Mouse (Mus musculus) B cell, adult 2 months (primary cell): ENCODE data around the gene Eif4g2.
A peak's percentile ranks its signal among the peaks of the same experiment; 100 is the strongest.

Experiments used
- DNase-seq, 2 experiments: peaks; one replicate each; pipeline ENCODE4 v3.0.0; 2022

Eif4g2 gene

DNA sequence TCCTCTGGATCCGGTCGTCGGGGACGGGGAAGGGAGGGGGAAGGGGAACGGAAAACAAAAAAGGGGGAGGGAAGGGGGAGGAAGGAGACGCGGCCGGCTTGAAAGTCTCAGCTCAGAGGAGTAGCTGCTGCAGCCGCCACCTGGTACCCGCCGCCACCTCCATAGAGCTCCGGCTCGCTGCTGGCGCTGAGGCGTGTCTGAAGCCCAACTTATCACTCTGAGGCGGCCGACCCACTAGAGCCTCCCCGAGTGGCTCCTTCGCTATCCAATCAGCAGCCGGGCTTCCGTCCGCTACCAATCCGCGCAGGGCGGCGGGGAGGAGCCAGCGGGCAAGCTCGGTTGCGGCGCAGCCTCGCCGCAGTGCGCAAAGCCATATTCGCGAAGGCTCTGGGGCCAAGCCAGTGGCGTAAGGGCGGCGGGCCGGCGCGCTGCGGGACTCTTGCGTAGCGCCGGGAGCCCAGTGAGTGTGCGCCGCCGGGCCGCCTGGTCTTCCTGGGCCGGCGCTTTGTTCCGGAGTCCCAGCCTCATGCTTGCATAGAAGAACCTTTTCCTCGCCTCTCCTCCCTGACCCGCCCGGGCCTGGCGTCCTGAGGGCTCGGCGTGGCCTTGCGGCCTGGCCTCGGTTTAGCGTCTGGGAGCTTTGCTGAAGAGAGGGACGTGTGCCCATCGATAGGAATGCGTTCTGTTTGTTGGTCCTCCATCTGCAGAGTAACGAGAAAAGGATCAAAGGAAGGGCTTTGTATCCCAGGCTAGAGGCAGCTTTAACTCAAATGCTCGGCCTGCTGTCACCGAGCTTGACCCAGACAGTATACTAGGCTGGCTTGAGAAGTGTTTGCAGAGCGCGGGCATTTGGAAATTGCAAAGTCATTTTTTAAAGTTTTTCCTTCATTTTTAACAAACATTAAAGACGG, at the start of gene Eif4g2:
TSS of gene Eif4g2 (minus strand) at position 209 of the 911 bp plus-strand sequence.
- DNase-seq: peak; percentile 98

GRCm38 (mm10) chr7:111132596-111132995, 49.8 kb upstream of the Eif4g2 start:
- DNase-seq: no peak

DNA sequence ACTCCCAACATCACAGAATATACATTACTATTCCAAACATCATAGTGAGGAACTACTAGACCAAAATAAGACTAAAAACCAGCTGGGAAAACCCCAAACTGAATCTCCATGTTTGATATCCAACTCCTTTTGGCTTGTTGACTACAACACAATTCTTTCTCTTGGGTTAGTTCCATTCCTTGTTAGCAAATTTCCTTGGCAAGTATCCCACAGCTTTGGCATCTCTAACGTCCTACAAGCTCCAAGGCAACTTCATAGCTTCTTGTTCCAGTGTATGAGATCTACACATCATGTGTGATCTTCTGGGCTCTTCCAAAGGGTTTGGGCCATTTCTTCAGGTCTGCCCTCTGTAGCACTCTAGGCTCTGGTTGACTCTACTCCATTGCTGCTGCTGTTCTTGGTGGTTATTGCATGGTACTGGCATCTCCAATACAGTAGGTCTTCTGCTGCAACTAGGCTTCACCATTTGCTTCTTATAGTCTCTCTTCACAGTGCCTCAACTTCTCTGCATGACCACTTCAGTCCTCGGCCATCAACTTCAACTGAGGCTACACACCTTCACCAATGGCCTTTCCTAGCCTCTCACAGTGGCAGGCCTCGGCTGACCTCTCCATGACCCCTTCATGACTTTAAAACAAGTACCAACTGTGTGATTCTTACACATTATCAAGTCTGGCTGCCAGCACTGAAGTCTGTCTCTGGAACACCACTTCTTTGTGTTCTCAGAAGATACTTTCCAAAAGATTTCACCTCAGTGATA, 44.0 kb upstream of the Eif4g2 start:
- no peak for DNase-seq

GRCm38 (mm10) chr7:111123761-111124546, 41.1 kb upstream of the Eif4g2 start:
- DNase-seq: peak; percentile 33 to 47

DNA sequence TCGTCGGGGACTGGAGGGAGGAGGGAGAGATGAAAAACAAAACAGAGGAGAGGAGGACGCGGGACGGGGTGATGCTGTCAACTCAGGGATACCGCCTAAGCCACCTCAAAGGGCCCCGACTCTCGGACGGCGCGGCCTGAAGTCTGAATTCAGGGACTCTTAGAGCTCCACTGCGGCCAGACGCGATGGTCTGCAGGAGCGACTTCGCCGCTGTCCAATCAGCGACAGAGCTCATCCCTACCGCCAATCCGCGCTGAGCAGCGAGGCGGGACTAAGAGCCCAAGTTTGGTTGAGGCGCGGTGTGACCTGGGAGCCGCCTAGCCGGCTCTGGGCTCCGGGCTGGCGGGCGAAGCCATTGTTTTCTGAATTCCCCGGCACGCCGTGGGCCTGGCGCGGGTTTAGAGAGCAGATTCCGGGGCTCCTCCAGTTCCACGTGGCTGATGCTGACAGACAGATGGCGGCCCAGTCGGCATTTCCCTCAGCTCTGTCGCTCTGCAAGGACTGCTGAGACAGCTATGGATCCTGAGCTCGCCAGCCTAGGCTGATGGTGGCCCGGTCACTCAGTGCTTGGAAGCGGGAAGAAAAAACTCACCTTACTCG, 39.8 kb upstream of the Eif4g2 start:
- DNase-seq: peak; percentile 92 to 93

DNA sequence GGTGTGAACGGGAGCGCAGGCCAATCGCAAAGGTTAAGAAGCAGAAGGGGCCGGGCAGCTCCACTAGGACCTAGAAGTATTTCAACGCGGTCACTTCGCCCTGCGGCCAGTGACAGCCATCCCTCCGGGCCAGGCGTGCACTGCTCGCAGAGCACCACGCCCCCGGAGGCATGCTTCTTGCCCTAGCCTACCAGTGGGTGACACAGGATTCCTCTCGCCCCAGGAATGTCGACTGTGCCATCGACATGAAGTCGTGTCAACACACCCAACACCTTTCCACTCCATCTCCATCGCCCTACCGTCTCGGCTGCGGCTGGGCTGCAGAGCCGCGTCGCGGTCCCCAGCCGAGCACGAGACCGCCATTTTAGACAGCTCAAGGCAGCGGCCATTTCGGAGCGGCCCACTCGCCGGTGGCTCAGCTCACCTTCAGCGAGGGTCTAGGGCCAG, 39.3 kb upstream of the Eif4g2 start:
- peak in 1 of 2 experiments; percentile 88 for DNase-seq

DNA sequence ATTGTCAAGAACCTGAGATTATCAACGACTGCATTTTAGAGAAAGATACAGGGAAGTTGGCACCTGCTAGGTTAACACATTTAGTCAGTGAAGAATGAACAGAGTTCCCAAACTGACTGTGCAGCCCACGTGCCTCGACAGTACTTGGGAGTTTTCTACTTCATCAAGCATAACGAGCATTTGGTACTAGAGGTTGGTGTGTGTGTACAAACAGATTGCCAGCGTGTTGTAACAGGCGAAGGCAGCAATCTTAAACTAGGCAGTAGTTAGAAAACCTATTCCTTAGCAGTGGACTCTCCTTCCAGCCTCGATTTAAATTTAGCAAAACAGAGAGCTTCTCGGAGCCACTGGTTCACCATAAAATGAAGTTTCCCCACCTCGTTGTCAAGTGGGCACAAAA, 38.7 kb upstream of the Eif4g2 start:
- peak in 1 of 2 experiments; percentile 13 for DNase-seq

DNA sequence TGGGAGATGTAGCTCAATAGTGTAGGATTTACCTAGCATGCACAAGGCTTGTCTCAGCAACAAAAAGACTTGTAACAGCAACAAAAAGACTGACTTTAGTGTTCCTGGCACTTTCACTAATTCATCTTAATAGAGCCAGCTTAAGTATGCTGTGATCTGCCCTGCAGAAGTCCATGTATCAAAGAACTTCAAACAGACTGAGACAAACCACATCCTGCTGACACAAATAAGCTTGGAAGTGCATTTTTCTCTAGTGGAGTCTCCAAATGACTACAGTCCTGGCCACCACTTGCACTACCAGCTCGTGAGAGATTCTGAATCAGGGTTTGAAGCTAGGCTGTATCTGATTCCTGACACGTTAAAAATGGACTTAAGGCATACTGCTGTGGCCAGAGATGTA, 26.7 kb upstream of the Eif4g2 start:
- no peak for DNase-seq

GRCm38 (mm10) chr7:111109161-111109560, 26.3 kb upstream of the Eif4g2 start:
- DNase-seq: no peak

DNA sequence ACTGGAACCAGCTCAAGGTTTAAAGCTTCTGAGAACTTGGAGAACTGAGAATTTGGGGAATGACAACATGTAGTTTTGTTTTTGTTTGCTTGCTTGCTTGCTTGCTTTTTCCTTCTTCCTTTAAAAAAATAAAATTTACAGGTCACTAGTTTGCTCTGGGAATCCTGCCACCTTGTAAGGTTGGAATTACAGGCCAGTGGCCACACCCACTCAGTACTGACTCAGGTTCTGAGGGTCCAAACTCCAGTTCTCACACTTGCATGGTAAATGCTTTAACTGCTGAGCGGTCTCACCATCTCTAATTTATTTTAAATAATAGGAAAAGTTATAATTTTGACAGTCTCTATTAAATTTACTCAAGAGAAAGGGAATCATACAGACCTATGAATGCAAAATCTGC, 15.4 kb upstream of the Eif4g2 start:
- no peak for DNase-seq

DNA sequence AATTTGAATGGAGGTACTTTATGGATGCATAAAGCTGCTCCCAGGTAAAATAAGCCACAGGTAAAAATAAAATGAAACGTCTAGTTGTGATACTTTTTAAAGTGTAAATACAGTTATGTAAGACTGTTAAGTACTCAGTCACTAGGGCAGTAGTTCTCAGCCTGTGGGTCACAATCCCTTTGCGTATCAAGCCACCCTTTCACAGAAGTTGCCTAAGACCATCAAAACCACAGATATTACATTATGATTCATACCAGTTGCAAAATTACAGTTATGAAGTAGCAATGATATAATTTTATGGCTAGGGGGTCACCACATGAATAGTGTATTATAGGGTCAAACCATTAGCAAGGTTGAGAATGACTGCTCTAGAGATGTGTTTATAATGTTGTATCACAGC, 12.3 kb upstream of the Eif4g2 start:
- DNase-seq: no peak

DNA sequence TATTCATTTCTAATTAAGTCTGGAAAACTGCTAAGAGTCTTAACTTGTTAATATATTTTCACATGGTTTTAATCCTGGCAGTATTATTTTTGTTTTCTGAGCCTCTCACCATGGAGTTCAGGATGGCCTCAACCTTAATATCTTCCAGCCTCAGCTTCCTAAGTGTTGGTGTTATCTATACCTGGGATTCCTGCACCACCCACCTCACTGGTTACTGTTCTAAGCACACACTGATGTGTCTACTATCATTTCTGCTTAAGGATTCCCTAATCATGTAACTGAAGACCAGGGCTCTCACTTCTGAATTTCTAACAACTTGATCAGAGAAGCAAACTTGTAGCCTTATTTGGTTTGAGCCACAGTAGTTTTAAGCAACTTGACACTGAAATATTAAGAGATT, 2.3 kb upstream of the Eif4g2 start:
- no peak for DNase-seq

DNA sequence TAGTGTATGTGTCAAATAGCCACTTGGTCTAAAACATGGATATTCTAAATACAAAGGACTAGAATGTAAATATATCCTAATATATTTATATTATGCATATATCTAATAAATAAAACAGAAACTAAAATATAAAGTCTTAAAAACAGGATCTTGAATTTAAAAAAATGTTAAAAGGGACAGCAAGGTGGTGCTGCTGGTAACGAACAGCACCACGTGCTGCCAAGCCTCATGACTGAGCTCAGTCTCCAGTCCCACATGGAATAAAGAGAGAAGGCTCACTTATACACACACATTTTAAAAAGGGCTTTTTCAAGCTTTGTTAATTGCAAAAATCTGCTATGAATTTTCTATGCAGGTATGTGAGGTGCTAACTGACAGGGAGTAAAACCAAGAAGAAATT, 1.6 kb upstream of the Eif4g2 start:
- no peak for DNase-seq

DNA sequence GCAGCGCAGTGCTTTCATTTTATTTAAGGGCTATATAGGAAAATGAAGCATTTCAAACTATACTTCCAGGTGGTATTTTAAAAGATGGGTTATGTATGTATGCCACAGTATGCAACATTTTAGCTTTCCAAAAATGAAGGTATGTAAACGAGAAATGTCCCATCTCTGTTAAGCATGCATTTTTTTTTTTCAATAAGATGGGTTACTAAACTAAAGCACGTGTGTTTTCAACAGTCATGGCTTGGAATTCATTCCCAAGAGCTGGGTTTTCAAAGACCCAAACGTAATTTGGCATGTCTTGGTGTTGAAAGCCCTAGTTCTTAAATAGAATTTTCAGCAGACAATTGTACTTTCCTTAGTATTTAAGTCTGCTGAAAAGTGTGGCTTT, 897 bp upstream of the Eif4g2 start:
- no peak for DNase-seq

DNA sequence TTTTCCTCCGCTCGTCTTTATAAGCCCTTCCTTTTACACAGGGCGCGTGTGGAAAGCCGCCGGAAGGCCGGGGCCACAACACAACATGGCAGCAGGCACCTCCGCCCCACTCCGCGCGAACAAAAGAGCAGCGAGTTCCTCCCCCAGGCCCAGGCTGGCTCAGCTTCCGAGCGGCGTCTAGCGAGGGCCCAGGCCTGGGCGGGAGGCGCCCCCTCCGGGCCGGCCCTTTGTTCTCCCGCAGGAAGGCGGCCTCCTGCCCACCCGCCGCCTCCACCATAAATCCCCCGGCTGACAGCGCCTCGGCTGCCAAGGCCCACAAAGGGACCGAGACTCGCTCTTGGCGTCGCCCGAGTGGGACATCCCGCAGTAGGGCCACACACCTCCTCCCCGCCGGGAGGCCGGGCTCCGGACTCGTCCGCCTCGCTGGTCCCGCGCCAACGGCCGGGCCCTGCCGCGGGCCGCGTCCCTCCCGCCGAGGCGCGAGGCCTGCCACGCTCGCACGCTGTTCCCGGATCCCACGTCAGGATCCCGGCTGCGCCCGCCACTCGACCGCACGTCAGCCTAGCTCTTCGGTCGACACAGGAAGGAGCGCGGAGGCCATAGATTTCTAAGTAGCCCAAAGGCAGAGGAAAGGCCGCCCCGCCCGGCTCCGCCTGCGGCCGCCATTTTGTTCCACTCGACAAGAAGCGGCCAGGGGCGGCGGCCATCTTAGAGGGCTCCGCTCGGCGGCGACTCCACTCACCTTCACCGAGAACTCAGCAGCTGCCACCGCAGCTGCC, 598 bp downstream of the Eif4g2 start:
- DNase-seq: peak; percentile 89 to 91

DNA sequence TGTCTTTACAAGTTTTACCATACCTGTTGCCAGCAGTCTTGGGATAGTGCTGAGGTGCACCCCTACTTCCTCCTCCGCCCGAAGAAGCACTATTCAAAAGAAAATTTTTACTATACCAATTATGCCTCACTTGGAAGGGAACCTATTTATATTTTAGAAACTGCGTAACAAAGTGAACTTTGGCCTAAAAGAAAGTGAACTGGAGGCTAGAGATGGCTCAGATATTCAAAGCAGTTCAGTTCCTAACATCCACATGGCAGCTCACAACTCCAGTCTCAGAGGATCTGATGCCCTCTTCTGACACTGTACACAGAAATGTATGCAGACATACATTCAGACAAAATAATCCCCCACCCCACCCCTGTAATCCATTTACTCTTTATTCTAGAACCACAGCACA, 2.0 kb downstream of the Eif4g2 start:
- no peak for DNase-seq

- no peak for DNase-seq
Observed at GRCm38 (mm10) chr7:111080026-111080425, 2.8 kb downstream of the Eif4g2 start.

DNA sequence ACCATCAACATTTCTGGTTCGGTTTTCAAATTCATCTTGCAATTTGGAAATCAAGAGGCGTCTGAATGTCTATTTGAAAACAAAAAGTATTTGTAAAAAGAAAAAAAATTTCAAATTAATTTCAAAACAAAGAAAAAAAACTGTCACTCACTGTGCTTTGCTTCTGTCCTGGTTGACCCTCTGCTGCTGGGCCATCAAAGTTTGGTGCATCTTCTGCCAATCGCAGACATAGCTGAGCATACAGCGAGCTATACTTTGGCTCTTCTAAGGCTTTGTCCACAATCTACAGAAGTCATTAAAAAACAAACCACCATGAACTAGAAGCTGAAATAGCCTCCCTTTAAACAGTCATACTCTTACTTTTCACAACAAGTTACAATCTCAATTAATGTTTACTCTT, 4.6 kb downstream of the Eif4g2 start:
- DNase-seq: no peak

GRCm38 (mm10) chr7:111075288-111075687, 7.5 kb downstream of the Eif4g2 start:
- no peak for DNase-seq

- DNase-seq: no peak
Observed at GRCm38 (mm10) chr7:111072410-111072809, 10.4 kb downstream of the Eif4g2 start.

GRCm38 (mm10) chr7:111070167-111070496, 12.7 kb downstream of the Eif4g2 start:
- DNase-seq: no peak
